Mouse (Mus musculus): ENCODE data around the gene Slc1a4. TPM values are rescaled to one million over a fixed set of nuclear protein-coding genes. Genes with fewer than 3 reads are reported as not detected.

Slc1a4 gene
- polyA plus RNA-seq, 1 experiment from 2014 or later = 12.5 TPM

DNA sequence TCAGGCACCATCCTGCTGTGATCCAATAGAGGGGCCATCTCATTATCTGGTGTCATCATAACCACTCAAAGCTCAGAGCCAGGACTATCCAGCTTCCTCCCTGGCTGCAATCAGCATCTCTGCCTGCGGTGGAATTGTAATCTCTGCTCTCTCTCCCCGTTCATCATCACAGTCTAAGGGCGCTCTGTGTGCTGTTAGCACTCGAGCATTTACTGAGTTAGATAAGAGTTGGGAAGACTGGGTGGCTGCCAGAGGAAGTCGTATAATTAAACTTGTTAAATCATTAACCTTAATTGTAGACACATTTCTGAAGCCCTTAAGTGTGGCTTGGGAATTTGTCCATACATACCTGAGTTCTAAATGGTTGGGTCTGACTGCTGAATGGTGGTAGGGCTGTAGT lies 53.8 kb downstream of the Slc1a4 start:
- Histone ChIP-seq H3K9me3 (no peaks in the 10 kb centered on the region), H3K27ac (no peak overlapping the region), H3K27me3 (replicated peaks) (no peaks in the 10 kb centered on the region), H3K9ac (no peak overlapping the region), H3K4me1 (replicated peaks) (0 out of 2 replicates have a peak, but pooled peaks cover 3% of the 10 kb centered on the region), H3K36me3 (no peaks in the 10 kb centered on the region), H3K4me2 (replicated peaks) (no peak overlapping the region), H3K4me3 (replicated peaks) (no peak overlapping the region)
- 36% methylated on average over 5 of the region's 5 CpGs for WGBS
- ATAC-seq = peak; percentile 94

DNA sequence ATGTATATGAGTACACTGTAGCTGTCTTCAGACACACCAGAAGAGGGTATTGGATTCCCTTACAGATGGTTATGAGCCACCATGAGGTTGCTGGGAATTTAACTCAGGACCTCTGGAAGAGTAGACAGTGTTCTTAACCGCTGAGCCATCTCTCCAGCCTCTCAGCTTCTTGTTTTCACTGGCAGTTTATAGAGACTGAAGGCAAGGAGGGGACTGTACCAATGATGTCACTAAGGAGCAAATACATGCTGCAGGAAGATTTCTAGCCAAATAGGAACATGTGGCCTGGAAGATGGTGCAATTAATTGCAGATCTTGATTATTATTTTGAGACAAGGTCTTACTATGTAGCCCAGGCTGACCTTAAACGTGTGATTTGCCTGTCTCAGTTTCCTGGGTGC lies 55.4 kb downstream of the Slc1a4 start:
- no peak for ATAC-seq
- Histone ChIP-seq H3K27me3 (replicated peaks) (no peaks in the 10 kb centered on the region), H3K4me2 (replicated peaks) (no peak overlapping the region), H3K4me3 (replicated peaks) (no peak overlapping the region), H3K9me3 (no peaks in the 10 kb centered on the region), H3K27ac (no peak overlapping the region), H3K36me3 (no peaks in the 10 kb centered on the region), H3K4me1 (replicated peaks) (0 out of 2 replicates have a peak, but pooled peaks cover 3% of the 10 kb centered on the region), H3K9ac (no peak overlapping the region)
- 65% methylated on average over 2 of the region's 2 CpGs for WGBS

- H3K27me3 ChIP-seq (replicated peaks) = no peaks in the 10 kb centered on the region
- H3K4me3 ChIP-seq (replicated peaks) = no peak overlapping the region
- no peaks in the 10 kb centered on the region for H3K36me3 ChIP-seq
- H3K9me3 ChIP-seq = no peaks in the 10 kb centered on the region
- WGBS = 77% methylated on average over 2 of the region's 2 CpGs
- no peak overlapping the region for H3K27ac ChIP-seq
- no peak overlapping the region for H3K9ac ChIP-seq
- 0 out of 2 replicates have a peak, but pooled peaks cover 3% of the 10 kb centered on the region for H3K4me1 ChIP-seq (replicated peaks)
- ATAC-seq = no peak
- no peak overlapping the region for H3K4me2 ChIP-seq (replicated peaks)
These were observed 56.5 kb downstream of the Slc1a4 start for GRCm38 (mm10) chr11:20275974-20276373.

- WGBS = 83% methylated on average over 6 of the region's 6 CpGs
- Histone ChIP-seq H3K36me3 (no peaks in the 10 kb centered on the region), H3K4me3 (replicated peaks) (no peak overlapping the region), H3K27me3 (replicated peaks) (no peaks in the 10 kb centered on the region), H3K27ac (no peak overlapping the region), H3K4me1 (replicated peaks) (no peaks in the 10 kb centered on the region), H3K4me2 (replicated peaks) (no peak overlapping the region), H3K9ac (no peak overlapping the region), H3K9me3 (no peaks in the 10 kb centered on the region)
- no peak for ATAC-seq
These were observed 62.6 kb downstream of the Slc1a4 start for GRCm38 (mm10) chr11:20269885-20270284.

- no peak overlapping the region for H3K4me2 ChIP-seq (replicated peaks)
- WGBS = 52% methylated on average over 8 of the region's 8 CpGs
- no peaks in the 10 kb centered on the region for H3K27me3 ChIP-seq (replicated peaks)
- no peaks in the 10 kb centered on the region for H3K4me1 ChIP-seq (replicated peaks)
- ATAC-seq = no peak
- no peak overlapping the region for H3K27ac ChIP-seq
- no peak overlapping the region for H3K4me3 ChIP-seq (replicated peaks)
- H3K36me3 ChIP-seq = no peaks in the 10 kb centered on the region
- H3K9me3 ChIP-seq = no peaks in the 10 kb centered on the region
- H3K9ac ChIP-seq = no peak overlapping the region
These were observed 69.7 kb downstream of the Slc1a4 start for GRCm38 (mm10) chr11:20262628-20263380.

DNA sequence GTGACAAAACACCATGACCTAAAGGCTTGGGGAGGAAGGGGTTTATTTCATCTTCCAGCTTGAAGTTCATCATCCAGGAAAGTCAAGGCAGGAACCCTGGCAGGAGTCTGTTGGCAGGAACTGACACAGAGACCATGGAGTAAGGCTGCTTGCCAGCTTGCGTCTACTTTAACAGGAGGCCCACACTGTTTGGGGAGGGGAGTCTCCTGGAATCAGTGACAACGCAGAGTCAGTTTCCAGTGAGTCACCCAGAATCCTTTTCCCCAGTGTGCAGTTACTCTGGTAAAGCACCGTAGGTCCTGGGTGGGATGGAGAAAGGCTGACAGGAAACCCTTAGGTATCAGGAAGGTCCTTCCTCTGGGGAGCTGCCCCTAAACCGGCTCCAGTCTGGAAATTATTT lies 77.7 kb downstream of the Slc1a4 start:
- WGBS = 73% methylated on average over 4 of the region's 4 CpGs

DNA sequence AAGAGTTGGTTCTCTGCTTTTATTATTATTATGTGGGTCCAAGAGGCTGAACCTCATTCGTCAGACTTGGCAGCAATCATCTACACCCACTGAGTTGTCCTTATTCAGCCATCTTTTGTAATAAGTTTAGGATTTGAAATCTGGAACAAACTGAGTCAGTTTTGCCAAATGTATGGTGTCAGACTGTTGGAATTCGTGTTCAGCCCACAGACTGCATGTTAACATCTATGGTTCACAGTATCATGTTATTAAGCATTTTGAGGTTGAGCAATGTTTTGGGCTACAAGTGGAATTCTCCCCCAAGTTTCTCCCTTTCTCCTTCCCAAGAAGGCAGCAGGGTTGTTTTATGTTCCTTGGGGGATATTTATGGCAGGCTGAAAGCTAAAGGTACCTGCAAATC lies 79.4 kb downstream of the Slc1a4 start:
- Histone ChIP-seq H3K9ac (no peak overlapping the region), H3K4me2 (replicated peaks) (no peak overlapping the region), H3K36me3 (no peaks in the 10 kb centered on the region), H3K4me3 (replicated peaks) (no peak overlapping the region), H3K27me3 (replicated peaks) (no peaks in the 10 kb centered on the region), H3K27ac (no peak overlapping the region), H3K9me3 (no peaks in the 10 kb centered on the region), H3K4me1 (replicated peaks) (peaks cover 6% of the 10 kb centered on the region; the same call in 1 of the 2 replicates)
- ATAC-seq = no peak
- 75% methylated on average over 2 of the region's 2 CpGs for WGBS

More for the DNA sequence above, 77.7 kb downstream of the Slc1a4 start:
- Histone ChIP-seq H3K9me3 (no peaks in the 10 kb centered on the region), H3K4me1 (replicated peaks) (0 out of 2 replicates have a peak, but pooled peaks cover 3% of the 10 kb centered on the region), H3K9ac (no peak overlapping the region), H3K27me3 (replicated peaks) (no peaks in the 10 kb centered on the region), H3K27ac (no peak overlapping the region), H3K36me3 (no peaks in the 10 kb centered on the region), H3K4me2 (replicated peaks) (no peak overlapping the region), H3K4me3 (replicated peaks) (no peak overlapping the region)
- ATAC-seq = no peak

Other genes starting within 250 kb of the Slc1a4 start
- 114 and 135 TPM in 2 replicates for gene Actr2, start 219.8 kb downstream of the Slc1a4 start, polyA plus RNA-seq (2015; fragmentation: Nextera tagmentation; extraction: Ambion mirVana)
- 329 and 363 TPM in 2 replicates for gene Rab1a, start 131.3 kb downstream of the Slc1a4 start, polyA plus RNA-seq (2015; fragmentation: Nextera tagmentation; extraction: Ambion mirVana)
- gene Cep68, start 83.3 kb downstream of the Slc1a4 start, polyA plus RNA-seq (2015; fragmentation: Nextera tagmentation; extraction: Ambion mirVana) = 22.4 and 24.5 TPM in 2 replicates
- 35.6 and 36.9 TPM in 2 replicates for gene Sertad2, start 210.5 kb upstream of the Slc1a4 start, polyA plus RNA-seq (2015; fragmentation: Nextera tagmentation; extraction: Ambion mirVana)